In the genomic region with DNA sequence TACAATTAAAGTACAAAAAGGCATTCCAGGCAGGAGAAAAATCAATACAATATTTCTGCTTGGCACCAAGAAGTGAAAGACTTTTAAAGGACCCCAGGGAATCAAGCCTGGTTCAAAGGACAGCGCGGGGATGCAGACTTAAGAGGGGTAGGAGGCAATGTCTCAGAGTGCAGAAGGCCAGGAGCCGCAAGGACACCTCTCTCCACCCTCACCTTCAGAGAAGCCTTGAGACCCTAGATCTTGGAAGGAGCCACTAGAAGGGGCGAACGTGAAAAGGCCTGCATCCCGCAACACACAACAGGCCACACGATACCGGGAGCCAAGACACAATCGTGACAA, we compare ENCODE assay signal across 9 mouse cellular contexts. TPM values are rescaled to one million over a fixed set of nuclear protein-coding genes. Genes with fewer than 3 reads are reported as not detected.
DNase-seq lines count a peak whose midpoint lies in the region; ATAC-seq and TF ChIP-seq lines count a peak whose summit lies in the region.
"Had no signal": no experiment of that assay in that cellular context is flagged by ENCODE, and none has a peak within 500 bp of the region (broad histone marks: within the 10 kb centered on the region; RNA-seq: fewer than 3 reads in every experiment).

No protein-coding gene starts in this region.

- H3K4me1 ChIP-seq in heart, embryonic 12.5 days (replicated peaks), result peaks cover 6% of the 10 kb centered on the region; the same call in 1 of the 2 replicates
- peaks cover 4% of the 10 kb centered on the region; the same call in 1 of the 2 replicates for H3K4me1 ChIP-seq in forebrain, embryonic 14.5 days (ENCODE audit: control insufficient read depth, insufficient read depth, low read length)
- H3K4me1 ChIP-seq in liver, embryonic 15.5 days (replicated peaks), result peaks cover 11% of the 10 kb centered on the region; the same call in 1 of the 2 replicates

- 6% methylated on average over 9 of the region's 9 CpGs for WGBS in heart, embryonic 12.5 days
- WGBS in forebrain, embryonic 14.5 days, result under 1% methylated on average over 9 of the region's 9 CpGs
- 14% methylated on average over 9 of the region's 9 CpGs for WGBS in liver, embryonic 15.5 days (ENCODE audit: insufficient replicate concordance)

- H3K9me3 ChIP-seq in heart, embryonic 12.5 days (replicated peaks), result no peaks in the 10 kb centered on the region
- H3K9me3 ChIP-seq in forebrain, embryonic 14.5 days (replicated peaks; ENCODE audit: control insufficient read depth, low read length), result no peaks in the 10 kb centered on the region
- no peaks in the 10 kb centered on the region for H3K9me3 ChIP-seq in liver, embryonic 15.5 days (replicated peaks)

- no peak for DNase-seq in heart, adult 18-20 months
- DNase-seq in forebrain, embryonic 14.5 days (ENCODE audit: low spot score), result no peak
- no peak for DNase-seq in gastrocnemius, adult 8-10 months (ENCODE audit: low spot score in 2 of 2)
- DNase-seq in thymus, postnatal 36 days, result no peak
- no peak for DNase-seq in right cerebral cortex, postnatal 10 days (ENCODE audit: low spot score in 2 of 2)

- peak; percentile 27; the same call in 1 of the 2 replicates for ATAC-seq in heart, embryonic 12.5 days (ENCODE audit: insufficient number of reproducible peaks, low FRiP score)
- ATAC-seq in forebrain, embryonic 14.5 days, result no peak
- ATAC-seq in liver, embryonic 15.5 days (ENCODE audit: insufficient read depth), result no peak; the same call in 1 of the 2 replicates

- no peaks in the 10 kb centered on the region for H3K79me2 ChIP-seq in C2C12 (ENCODE audit: control insufficient read depth, insufficient read depth)

- H3ac ChIP-seq in C2C12 (ENCODE audit: control insufficient read depth, insufficient read length, low read depth), result peak overlapping the region; percentile 31

- H3K27me3 ChIP-seq in heart, embryonic 12.5 days (replicated peaks), result no peaks in the 10 kb centered on the region
- no peaks in the 10 kb centered on the region for H3K27me3 ChIP-seq in C2C12 (ENCODE audit: control insufficient read depth, insufficient read depth, insufficient read length)
- no peaks in the 10 kb centered on the region for H3K27me3 ChIP-seq in forebrain, embryonic 14.5 days (replicated peaks; ENCODE audit: control insufficient read depth, insufficient read depth, low read length)
- H3K27me3 ChIP-seq in liver, embryonic 15.5 days, result peaks cover 34% of the 10 kb centered on the region
- H3K27me3 ChIP-seq: CH12.LX had no signal

- no peaks in the 10 kb centered on the region for H3K79me3 ChIP-seq in C2C12 (ENCODE audit: low read depth)

- H3K27ac ChIP-seq in heart, embryonic 12.5 days (ENCODE audit: poor library complexity, severe bottlenecking), result no peak overlapping the region
- H3K27ac ChIP-seq in forebrain, embryonic 14.5 days (ENCODE audit: low read depth, low read length), result peak overlapping the region; percentile 80
- H3K27ac ChIP-seq in liver, embryonic 15.5 days (replicated peaks), result no peak overlapping the region

- no peak for TF ChIP-seq CTCF in C2C12 (IDR thresholded peaks at IDR 0.05; ENCODE audit: control insufficient read depth, insufficient read depth, insufficient read length)

- H3K4me3 ChIP-seq in heart, embryonic 12.5 days, result peak overlapping the region; percentile 66
- H3K4me3 ChIP-seq in C2C12 (ENCODE audit: insufficient read depth, poor library complexity, severe bottlenecking), result peak overlapping the region; percentile 28
- H3K4me3 ChIP-seq in forebrain, embryonic 14.5 days (ENCODE audit: low read depth, low read length), result peak overlapping the region; percentile 57
- peak overlapping the region; percentile 59 for H3K4me3 ChIP-seq in liver, embryonic 15.5 days (replicated peaks)

- H3K9ac ChIP-seq in heart, embryonic 12.5 days, result peak overlapping the region; percentile 73
- peak overlapping the region; percentile 84 for H3K9ac ChIP-seq in forebrain, embryonic 14.5 days (ENCODE audit: low read length)
- H3K9ac ChIP-seq in liver, embryonic 15.5 days, result no peak overlapping the region

- H3K4me2 ChIP-seq in heart, embryonic 12.5 days, result peak overlapping the region; percentile 74
- peak overlapping the region; percentile 71 for H3K4me2 ChIP-seq in forebrain, embryonic 14.5 days (ENCODE audit: low read length)
- peak overlapping the region; percentile 77 for H3K4me2 ChIP-seq in liver, embryonic 15.5 days

- H3K36me3 ChIP-seq in heart, embryonic 12.5 days, result no peaks in the 10 kb centered on the region
- no peaks in the 10 kb centered on the region for H3K36me3 ChIP-seq in C2C12 (ENCODE audit: control insufficient read depth, insufficient read depth)
- H3K36me3 ChIP-seq in forebrain, embryonic 14.5 days (ENCODE audit: control insufficient read depth, insufficient read depth, low read length), result no peaks in the 10 kb centered on the region
- H3K36me3 ChIP-seq in liver, embryonic 15.5 days (replicated peaks), result no peaks in the 10 kb centered on the region

TF ChIP-seq in C2C12, 6 proteins besides CTCF, POLR2A, EP300 and RAD21:
- no peak for TF ChIP-seq USF1 (IDR thresholded peaks at IDR 0.05; ENCODE audit: low read depth)
- TF ChIP-seq MYOG (IDR thresholded peaks at IDR 0.05; ENCODE audit: control insufficient read depth, extremely low read depth, insufficient read length), result no peak
- no peak for TF ChIP-seq MYOD1 (IDR thresholded peaks at IDR 0.05; ENCODE audit: control insufficient read depth, insufficient read length, low read depth)
- no peak for TF ChIP-seq CEBPB (IDR thresholded peaks at IDR 0.05; ENCODE audit: low read depth)
- TF ChIP-seq MAX (IDR thresholded peaks at IDR 0.05), result no peak
- TF ChIP-seq FOSL1 (IDR thresholded peaks at IDR 0.05; ENCODE audit: insufficient read depth, low read length, poor library complexity, severe bottlenecking), result no peak

RNA-seq across cellular contexts. Expression of a gene that starts 0.6 kb away (rescaled TPM):
- polyA plus RNA-seq in heart, embryonic 12.5 days (2016; fragmentation: Nextera tagmentation; extraction: Ambion mirVana), result 2.2 and 3.4 TPM in 2 replicates
- total RNA-seq in heart, adult 18-20 months (2021), result under 1 TPM; 0.65 to 0.98 TPM
- polyA plus RNA-seq in C2C12 (2012; fragmentation: generic; extraction: Trizol), result 0.48 TPM
- polyA plus RNA-seq in forebrain, embryonic 14.5 days (2014; fragmentation: Nextera tagmentation; extraction: Ambion mirVana), result 17.4 and 19.4 TPM in 2 replicates
- polyA plus RNA-seq in liver, embryonic 15.5 days (2015; fragmentation: Nextera tagmentation; extraction: Ambion mirVana), result 0.10 and 0.14 TPM in 2 replicates
- under 1 TPM; 0.36 to 0.61 (median 0.56) TPM for total RNA-seq in gastrocnemius, adult 8-10 months (2022)
- total RNA-seq: CH12.LX had no signal
